Mouse (Mus musculus): Measurements from ENCODE around the gene Krtcap2.

Gene Krtcap2

DNA sequence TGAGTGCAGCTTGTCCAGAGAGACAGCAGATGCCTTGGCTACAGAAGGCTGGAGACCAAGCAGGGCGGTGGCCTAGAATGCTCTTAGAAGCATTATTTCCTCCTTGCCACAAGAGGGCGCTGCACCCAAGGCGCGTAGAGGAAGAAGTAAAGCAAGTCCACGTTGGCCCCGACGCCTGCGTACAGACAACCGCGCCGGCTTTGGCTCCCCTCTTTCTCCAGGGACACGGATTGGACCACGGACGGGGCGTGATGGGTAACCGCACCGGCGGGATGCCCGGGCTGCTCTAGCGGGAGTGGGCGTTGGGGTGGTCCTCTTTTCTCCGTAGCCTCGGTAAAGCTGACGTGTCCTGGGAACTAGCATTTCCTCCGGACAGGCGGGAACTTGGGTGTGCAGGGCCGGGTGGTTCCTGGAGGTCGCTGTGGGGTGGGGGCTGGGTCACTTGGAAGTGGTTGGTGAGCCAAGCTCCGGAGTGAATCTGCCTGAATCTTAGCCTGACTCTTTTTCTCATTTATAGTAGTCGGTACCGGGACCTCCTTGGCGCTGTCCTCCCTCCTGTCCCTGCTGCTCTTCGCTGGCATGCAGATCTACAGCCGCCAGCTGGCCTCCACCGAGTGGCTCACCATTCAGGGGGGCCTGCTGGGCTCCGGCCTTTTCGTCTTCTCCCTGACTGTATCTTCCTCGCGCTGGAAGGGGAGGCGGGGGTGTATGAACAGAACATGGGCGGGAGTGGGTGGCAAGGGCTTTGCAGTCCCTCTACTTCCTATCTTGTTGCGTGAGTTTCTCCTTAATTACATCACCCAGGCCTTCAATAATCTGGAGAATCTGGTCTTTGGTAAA lies 715 bp downstream of the Krtcap2 start, which contains the start of gene Trim46:
TSS of gene Trim46 (minus strand) at position 49 of the 840 bp plus-strand sequence.
- in situ Hi-C loops (cut with MseI, MboI), result loop anchor here in 1 of 2 experiments (10.0 kb wide), 1 partner anchor 48 kb away; no protein-coding TSS in a partner anchor

DNA sequence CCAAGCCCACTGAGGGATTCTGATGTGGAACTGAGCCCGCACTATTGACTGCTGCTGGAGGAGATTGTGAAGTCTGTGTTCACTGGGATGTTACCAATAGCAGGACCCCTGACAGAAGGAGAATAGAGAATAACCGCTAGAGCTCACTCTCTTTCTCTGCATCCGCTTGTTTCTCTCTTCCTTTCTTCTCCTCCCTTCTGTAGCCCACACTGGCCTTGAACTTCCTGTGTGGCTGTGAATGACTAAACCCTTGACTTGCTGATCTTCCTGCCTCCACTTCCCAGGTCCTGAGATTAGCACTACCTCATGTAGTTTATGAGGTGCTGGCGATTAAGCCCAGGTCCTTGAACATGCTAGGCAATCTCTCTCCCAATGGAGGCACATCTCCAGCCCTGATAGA lies 1.7 kb downstream of the Krtcap2 start:
- in situ Hi-C loops (cut with MseI, MboI), result loop anchor here in 1 of 2 experiments (10.0 kb wide), 1 partner anchor 47 kb away; no protein-coding TSS in a partner anchor

GRCm38 (mm10) chr3:89250435-89251040 lies 4.8 kb downstream of the Krtcap2 start:
- in situ Hi-C loops (cut with MseI, MboI), result loop anchor here in 1 of 2 experiments (5.0 kb wide), 1 partner anchor 42 kb away; no protein-coding TSS in a partner anchor

DNA sequence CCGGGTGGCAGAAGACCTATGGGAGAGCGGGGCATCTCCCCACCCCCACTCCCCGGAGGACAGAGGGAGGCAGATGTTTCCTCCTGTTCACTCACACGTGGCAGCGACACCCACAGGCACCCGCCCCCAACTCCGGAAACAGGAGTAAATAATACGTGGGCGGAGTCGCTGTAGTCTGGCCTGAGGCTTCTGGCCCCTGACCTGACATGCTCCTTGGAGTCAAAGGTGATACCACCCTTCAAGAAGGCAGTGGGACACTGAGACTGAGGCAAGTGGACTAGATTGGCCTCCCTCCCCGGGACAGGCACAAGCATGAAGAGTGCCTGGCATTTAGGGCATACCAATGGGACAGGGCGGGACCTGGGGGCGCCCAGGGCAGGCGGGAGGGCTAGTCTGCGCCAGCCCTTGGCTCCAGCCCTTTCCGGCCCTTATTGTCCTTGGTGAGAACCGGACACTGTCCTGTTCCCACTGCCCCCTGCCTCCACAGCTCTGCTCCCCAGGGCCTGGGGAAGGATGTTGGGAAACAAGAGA lies 5.7 kb downstream of the Krtcap2 start:
- in situ Hi-C loops (cut with MseI, MboI), result loop anchor here in 1 of 2 experiments (5.0 kb wide), 1 partner anchor 41 kb away; no protein-coding TSS in a partner anchor

DNA sequence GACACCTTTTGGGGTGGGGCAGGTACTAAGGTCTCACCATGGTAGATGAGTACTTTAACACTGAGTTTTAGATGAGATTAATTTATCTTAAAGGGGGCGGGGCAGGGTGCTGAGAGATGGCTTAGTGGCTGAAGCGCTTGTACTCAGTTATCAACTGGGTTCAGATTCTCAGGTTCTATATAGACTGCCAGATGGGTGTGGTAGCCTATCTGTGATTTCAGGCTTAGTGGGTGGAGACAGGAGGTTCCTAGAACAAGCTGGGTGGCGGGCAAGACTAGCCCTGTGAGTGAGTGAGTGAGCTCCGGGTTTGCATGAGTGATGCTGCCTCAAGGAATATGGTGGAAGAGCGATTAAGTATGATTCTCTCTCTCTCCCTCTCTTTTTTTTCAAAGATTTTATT lies 9.2 kb downstream of the Krtcap2 start:
- in situ Hi-C loops (cut with MseI, MboI), result loop anchor here in 1 of 2 experiments (5.0 kb wide), 1 partner anchor 37 kb away; no protein-coding TSS in a partner anchor

- in situ Hi-C loops (cut with MseI, MboI), result no loop called here
Observed at GRCm38 (mm10) chr3:89256177-89256576, 10.4 kb downstream of the Krtcap2 start.

- in situ Hi-C loops (cut with MseI, MboI), result no loop called here
Observed at GRCm38 (mm10) chr3:89259076-89259475, 13.3 kb downstream of the Krtcap2 start, which contains the start of gene Dpm3. Gene Dpm3, plus strand, starts transcription at chr3:89259358.

- in situ Hi-C loops (cut with MseI, MboI), result no loop called here
Observed at GRCm38 (mm10) chr3:89260211-89260610, 14.4 kb downstream of the Krtcap2 start.

DNA sequence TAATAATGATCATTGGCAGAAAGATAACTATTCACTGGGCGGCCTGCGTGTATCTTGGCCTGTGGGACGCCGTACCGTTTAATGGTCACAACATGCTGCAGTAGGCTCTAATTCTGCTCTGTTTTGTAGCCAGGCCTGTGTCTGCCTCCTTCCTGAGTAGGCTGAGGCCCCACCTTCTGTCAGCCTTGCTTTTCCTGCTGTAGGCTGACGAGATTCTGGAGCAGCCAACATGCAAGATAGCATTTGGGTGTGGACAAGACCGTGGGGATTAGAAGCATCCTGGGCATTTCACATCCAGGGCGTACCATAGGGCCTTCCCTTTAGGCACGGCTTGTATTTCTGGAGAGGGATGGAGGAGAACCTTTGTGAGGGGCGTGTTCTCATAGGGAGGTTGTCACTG lies 16.7 kb downstream of the Krtcap2 start:
- in situ Hi-C loops (cut with MseI, MboI), result no loop called here

GRCm38 (mm10) chr3:89266439-89266893 lies 20.7 kb downstream of the Krtcap2 start:
- in situ Hi-C loops (cut with MseI, MboI), result no loop called here

DNA sequence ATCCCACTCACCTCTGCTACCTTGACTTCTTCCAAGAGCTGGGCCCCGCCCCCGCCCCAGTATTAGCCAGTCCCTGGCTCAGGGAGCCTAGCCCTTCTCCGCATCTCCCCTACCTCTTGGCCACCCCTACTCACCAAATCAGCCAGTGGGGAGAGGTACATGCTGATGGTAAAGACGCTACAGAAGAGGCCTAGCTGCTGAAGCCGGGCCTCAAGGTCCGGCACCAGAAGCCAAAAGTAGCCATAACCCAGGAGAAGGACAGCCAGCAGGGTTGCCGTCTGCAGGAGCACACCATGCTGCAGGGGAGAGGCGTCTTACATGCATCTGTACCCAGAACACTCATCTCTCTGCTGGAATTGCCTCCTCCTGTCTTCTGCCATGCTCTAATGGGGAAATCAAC lies 23.1 kb downstream of the Krtcap2 start:
- in situ Hi-C loops (cut with MseI, MboI), result no loop called here

- in situ Hi-C loops (cut with MseI, MboI), result no loop called here
Observed at GRCm38 (mm10) chr3:89270051-89270755, 24.4 kb downstream of the Krtcap2 start, which contains the start of gene Slc50a1. Gene Slc50a1, minus strand, starts transcription at chr3:89270570.

DNA sequence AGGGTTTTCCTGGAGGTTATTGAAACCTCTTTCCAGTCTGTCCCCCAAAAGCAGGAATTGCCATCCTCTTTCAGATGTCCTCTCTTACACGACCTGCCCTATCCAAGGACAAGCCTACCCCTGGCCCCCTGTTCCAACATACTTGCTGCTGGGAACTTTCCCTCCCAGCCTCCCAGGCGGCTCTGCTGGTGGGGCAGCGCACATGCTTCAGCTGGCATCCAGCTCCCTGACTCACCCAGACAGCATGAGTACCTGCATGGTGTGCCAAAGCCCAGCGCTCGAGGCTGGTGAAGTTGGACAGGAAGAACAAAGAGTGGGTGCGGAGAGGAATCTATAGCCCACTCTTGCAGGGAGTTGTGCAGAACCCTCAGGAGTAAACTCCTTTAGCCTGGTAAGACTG lies 25.1 kb downstream of the Krtcap2 start:
- in situ Hi-C loops (cut with MseI, MboI), result no loop called here

DNA sequence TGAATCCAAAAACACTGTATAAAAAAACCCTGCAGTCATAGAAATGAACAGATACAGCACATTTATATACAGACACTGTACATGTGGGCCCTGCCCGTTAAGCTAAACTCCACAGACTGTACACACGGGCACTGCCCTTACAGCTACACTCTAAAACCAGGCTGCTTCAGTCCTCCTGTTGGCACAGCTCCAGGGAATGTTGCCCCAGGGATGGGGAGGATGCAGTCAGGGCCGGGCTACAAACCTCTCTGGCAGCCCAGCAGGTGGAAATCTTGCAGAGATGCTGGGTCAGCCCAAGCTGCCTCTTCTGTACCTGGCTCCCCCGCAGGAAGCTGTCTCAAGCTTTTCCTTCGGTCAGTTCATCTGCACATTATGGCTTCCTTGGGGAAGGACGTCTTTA lies 26.0 kb downstream of the Krtcap2 start:
- in situ Hi-C loops (cut with MseI, MboI), result no loop called here

DNA sequence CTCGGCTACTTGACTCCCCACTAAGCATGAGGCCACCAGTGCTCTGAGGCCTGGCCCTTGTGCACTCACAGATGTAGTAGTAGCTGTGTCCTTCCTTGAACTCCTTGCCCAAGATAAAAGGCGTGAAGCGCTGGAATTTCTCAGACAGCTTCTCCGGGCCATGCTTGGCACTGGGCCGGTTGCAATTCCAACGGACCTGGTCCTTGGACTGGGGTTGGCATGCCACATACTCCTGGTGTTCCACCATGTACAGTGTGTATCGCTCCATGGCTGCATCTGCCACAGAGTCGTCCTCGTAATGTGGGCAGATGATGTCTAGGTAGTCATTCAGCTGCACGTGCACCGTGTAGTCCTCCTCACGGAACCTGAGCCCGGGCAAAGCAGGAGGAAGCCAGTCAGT lies 30.3 kb downstream of the Krtcap2 start:
- in situ Hi-C loops (cut with MseI, MboI), result no loop called here

GRCm38 (mm10) chr3:89277281-89278021 lies 31.7 kb downstream of the Krtcap2 start:
- in situ Hi-C loops (cut with MseI, MboI), result no loop called here

DNA sequence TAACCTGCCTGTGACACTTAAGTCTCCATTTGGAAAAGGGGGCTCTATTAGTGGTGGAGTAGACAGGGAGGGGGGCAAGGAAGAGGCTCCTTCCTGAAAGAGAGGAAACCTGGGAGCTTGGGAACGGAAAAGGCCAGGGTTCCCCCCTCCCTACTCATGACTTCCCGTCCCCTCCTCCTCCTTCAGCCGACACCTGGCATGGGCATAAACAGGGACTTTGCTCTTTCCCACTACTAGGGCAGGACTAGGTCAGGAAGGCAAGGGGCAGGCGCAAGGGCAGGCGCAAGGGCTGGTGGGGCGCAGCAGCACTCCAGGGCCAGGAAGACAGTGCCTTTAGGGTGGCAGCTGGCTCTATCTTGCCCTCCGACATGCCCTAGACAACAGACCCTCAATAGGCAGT lies 32.3 kb downstream of the Krtcap2 start:
- in situ Hi-C loops (cut with MseI, MboI), result no loop called here

DNA sequence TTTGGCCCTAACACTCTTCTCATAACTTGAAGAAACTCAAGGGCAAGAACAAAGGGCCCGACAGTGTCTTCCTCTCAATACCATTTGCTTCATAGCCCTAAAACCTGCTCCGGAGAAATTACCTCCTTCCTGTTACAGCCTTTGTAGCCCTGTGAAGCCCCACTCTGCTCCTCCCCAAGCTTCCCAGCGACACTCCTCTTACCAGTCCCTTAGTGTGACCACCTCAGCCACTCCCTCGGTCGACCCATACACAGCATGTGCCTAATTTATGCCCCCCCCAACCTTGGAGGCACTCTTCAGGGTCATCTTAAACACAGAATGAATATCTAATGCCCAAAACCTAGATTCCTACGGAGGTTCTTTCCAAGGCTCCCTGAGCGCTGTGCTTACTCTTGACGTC lies 32.9 kb downstream of the Krtcap2 start:
- in situ Hi-C loops (cut with MseI, MboI), result no loop called here

DNA sequence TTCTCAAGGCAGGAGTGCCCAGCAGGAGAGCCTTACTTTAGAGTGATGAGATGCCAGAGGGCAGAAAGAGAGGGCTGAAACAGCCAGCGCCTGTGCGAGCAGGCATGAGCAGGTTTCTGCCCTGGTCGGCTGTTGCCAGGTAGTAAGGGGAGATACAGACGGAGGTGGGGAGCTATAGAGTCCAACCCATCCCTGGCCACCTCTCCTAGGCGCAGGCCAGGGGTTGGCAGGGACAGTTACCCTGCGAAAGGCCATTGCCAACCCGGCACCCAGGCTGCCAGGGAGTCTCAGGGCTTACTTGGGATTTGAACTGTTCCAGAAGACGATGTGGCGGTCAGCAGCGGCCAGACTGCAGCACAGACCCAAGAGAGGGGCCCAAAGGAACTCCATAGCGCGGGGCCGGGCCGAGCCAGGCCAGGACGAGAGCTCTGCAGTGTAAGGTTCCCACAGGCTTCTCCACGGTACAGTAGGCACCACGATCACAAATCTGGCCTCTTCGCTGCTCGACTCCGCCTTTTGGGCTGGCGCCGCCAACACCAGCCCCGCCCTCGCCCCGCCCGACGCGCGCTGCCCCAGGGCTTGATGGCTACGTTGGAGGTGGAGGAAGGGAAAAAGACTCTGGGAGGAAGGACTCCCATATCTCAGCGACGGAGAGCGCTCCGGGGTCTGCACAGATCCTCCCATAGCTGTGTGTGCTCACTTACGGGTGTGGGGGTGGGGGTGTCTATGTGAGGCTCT lies 33.6 kb downstream of the Krtcap2 start:
- in situ Hi-C loops (cut with MseI, MboI), result no loop called here

- in situ Hi-C loops (cut with MseI, MboI), result no loop called here
Observed at GRCm38 (mm10) chr3:89280050-89280605, 34.4 kb downstream of the Krtcap2 start.
